Mouse (Mus musculus) cerebellum, adult 11-12 months (tissue): ENCODE data around the gene Gm20388.

ENCODE experiments used
- DNase-seq: peaks from one replicate; pipeline ENCODE4 v3.0.0; 2022

The Gm20388 gene

DNA sequence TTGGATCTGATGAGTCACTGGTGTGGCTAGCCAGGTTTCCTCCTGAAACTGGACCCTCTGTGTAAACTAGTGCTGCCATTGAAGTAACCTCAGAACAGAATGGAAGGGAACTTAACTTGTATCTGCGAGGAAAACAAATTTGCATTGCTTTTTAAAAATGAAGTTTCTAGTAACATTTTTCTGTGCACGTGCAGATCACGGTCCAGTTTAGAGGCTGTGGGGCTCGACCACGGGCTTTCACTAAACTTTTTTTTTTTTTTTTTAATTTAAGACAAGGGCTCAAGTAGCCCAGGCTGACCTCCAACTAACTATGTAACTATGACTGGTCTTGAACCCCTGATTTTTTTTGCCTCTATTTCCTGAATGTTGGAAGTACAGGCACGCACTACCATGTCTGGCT, 2792.3 kb downstream of the Gm20388 start:
- DNase-seq = no peak

DNA sequence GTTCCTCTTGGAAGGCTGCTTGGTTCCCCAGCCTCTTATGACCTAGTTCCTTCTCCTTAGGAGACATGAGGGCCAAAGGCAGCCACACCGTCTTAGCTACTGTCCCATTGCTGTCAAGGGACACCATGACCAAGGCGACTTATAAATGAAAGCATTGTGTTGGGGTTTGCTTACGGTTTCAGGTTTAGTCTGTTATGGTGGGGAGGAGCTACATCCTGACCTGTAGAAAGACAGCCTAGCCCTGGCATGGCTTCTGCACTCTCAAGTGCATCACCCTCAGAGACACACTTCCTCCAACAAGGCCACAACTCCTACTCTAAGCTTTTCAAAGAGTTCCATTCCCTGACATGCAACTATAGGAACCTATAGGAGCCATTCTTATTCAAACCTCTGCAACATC, 2794.0 kb downstream of the Gm20388 start:
- DNase-seq = no peak

DNA sequence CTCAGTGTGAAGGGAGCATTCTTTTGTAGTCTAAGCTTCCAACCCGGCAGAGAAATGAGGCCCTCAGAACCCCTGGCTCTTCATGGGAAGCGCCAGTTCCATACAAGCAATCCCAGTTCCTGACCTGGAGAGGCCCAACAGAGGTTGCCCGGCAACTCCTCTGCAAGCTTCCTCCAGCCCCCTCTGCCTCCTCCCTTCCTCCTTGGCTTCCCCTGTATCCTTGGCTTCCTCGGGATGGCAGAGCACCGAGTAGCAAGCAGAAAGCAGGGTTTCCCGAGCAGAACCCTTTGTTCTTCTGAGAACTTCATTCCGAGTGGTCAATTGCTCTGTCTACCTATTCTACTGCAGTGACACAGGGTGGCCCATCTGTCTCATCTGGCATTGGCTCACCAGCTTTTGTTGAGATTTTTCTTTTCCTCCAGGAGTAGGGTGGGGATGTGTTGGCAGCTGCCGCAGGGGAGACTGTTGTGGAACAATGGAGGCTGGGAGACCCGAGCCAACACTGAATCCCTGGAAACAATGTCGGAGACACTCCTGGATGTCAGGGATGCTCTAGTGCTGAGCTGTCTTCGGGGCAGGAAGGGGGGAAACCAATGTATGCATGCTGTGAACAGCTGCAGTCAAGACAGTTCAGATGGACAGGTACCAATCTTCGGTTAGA, 2795.4 kb downstream of the Gm20388 start:
- DNase-seq = no peak

DNA sequence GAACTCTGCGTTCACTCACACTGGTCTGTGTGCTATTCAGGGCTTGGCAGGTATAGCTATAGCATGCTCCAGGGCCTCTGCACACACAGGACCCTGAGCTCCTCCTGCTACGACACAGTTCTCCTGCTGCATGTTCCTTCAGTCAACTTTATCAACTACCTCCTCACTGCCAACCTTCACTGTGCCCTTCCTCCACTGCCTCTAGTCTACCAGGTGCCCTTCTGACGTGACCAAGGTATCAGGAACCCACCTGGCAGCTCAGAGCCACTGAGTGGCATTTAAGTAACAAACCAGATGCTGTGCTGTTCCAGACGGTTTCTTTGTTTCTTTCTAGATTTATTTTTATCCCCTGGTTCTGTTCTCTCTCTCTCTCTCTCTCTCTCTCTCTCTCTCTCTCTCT, 2796.5 kb downstream of the Gm20388 start:
- no peak for DNase-seq

DNA sequence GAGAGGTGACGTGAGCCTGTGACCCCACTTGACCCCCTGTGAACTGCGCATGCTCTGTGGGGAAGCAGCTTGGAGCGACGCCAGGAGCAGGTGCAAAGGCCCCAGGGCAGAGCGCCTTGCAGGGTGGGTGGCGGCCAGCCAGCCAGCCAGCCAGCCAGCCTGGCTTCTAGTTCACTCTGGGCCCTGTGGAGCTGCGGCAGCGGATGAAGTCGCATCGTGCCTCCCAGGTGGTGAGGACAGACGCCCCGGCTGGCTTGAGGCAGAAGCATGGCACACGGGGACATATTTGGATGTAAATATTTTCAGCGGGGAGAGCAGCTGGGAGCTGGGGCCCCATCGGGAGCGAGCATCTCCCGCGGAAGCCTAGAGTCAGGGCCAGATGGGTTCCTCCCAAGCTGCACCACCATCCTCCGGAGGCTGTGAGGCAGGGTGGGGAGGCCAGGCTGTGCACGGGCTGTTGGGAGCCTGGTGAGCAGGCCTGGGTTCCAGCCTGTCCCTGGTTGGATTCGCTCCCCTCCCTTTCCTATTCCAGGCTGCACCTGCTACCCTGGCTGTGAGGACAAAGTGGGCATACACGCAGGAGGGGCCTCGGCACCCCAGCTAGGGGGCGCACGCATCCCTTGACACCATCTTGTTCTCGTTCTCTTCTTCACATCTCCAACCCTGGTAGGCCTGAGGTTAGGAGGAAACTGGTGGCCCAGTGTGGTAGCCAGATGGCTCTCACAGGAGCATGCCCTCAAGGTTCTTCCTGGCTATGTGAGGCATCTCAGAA, 2798.9 kb downstream of the Gm20388 start:
- DNase-seq = peak; percentile 75

DNA sequence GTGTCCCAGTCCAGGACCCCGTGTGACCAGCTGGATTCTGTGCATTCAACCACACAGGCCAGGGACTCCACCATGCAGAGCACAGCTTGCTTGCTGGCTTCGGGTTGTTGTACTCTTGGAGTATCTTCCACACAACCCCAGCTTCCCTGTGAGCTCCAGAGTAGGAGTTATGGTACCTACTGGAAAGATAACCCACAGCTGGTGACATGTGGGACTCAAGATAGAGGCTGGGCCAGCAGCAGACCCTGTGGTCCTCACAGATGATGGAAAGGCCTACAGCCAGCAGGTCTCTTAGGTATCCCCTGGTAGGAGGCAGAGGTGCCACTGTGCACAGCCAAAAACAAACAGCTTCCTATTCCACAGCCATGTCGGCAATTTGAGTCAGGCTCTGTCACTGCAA, 2800.8 kb downstream of the Gm20388 start:
- DNase-seq = no peak

DNA sequence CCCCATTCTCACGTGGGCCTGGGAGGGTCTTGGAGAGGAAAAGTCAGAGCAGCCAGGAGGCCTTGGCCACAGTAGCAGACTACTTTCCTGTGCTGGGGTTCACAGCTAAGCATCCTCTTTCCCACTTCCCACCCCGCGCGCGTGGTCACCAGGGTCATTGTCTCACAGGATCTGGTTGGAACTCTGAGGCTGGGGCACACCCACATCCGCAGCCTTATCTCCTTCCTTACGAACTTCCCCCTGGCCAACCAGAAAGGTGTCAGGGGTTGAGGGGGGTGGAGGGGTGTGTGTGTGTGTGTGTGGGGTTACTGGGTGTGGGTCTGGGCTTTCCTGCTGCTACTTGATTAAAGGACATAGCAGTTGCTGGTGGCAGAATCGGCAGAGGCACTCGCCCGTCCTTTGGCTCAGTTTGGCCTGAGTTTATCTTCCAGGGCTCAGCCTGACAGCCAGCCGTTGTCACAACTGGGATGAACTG, 2801.3 kb downstream of the Gm20388 start:
- no peak for DNase-seq

DNA sequence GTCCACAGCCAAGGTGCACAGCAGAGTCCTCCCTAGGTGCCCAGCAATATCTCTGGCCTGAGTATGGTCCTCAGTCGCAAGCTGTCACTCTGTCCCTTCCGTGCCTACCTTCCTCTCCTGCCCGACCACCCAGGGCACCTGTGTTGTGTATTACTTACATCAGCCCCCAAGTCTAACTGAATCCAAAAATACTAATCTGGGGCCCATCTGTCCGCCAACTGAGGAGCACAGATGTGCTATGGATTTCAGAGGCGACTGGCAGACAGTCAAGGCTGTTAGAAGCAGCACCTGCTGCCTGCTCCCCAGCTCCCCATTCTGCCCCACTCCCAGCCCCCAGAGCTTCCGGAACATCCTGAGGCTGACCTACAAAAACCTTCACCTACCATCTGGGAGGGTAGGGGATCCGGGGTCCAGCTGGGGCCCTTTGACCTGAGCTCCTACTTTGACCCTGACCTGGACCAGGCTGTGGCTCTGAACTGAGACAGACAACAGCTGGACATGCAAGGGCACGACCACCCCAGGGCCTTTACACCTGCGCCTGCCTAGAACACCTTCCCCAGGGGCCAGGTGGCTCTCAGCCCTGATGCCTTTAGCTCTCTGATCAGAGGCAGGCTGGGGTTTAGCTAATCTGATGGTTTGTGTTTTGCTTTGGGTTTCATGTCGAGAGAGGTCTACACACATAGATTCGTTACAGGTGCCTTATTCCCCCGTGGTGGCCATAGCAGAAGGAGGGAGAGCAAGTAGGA, 2801.9 kb downstream of the Gm20388 start:
- no peak for DNase-seq

DNA sequence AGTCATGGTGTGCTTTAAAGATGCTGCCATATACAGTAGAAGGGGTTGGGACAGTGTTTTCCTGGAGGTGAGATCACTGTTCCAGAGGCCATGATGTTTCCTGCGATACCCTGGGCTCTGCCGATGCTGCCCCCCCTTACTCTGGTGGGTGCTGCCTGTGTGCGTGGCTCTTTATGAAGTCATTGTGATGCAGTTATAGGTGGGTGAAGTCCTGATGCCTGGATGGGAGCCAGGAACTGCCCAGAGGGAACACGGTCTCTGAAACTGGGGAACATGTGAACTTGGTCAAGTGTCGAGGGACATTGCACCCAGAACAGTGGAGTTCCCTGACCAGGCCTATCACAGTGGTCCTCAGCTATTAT, 2802.5 kb downstream of the Gm20388 start:
- no peak for DNase-seq

DNA sequence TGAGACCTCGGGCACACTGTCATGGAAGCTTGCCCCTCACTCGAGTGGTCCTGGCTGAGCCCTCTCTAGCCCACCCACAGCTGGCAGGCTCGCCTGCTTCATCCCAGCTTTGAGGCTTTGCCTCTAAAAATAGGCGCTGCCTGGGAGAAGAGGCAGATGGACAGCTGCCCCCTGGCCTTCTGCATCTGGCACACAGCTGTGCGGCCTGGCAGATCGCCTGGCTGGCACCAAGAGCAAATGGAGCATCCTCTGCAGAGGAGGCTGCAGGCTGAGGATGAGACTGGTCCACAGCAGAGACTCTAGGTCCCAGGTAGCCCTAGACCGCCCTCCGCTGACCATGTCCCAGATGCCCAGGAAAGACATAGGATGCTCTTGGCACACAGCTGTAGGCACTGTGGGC, 2805.9 kb downstream of the Gm20388 start:
- no peak for DNase-seq

DNA sequence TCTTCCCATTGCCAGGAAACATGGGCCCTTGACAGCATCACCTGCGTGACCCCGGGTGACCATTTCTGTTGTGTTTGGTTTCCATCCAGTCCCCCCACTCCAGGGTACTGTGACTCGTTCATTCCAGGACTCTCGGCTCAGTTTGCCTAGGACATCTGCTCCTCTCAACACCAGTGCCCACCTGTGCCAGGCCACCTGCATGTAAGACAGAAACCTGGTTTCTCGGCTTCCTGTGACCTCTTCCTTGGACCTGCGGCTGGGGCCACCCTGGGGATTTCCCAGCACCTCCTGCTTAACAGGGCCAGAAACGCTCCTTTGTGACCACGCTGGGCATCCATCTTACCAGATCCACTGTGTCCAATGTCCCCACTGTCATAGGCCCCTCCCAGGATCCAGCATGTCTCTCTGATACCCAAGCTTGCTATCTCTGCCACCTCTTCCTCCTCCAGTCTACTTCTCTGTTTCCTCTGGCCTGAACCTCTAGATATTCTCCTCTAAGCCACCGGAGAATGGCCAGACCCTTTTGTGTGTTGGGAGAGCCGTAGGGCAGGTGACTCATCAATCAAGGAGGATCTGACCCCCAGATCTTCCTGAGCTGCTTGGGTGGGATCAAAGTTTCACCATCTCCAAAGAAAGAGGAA, 2807.3 kb downstream of the Gm20388 start:
- no peak for DNase-seq

DNA sequence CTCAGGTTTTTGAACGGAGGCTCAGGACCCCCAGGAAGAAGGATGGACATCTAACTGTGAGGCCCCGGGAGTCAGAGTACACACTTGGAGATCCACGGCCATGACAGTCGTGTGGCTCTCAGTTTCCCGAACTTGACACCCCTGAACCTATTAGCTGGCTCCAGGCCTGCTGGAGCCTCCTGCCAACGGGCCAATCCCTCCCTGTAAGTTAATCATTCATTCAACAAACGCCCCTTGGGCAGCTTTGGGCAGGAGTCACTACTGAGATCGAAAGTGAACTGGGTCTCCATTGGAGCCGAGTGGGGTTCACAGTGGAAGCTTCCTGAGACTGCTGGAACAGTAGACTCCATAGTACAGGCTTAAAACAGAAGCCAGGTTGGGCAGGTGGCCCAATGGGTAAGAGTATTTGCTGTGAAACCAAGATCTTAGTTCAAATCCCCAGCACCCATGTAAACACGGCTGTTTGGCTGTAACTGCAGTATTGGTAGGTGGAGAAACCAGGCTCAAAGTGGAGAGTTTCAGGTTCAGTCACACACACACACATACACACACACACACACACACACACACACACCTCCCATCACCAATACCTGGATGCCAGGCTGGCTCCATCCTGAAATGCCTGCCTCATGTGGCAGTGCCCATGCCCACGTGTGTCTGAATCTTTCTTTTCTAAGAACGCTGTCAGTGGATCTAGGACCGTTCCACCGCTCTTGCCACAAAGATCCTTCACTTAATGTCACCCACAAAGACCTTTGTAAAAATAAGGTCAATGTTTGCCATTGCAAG, 2808.3 kb downstream of the Gm20388 start:
- no peak for DNase-seq

DNA sequence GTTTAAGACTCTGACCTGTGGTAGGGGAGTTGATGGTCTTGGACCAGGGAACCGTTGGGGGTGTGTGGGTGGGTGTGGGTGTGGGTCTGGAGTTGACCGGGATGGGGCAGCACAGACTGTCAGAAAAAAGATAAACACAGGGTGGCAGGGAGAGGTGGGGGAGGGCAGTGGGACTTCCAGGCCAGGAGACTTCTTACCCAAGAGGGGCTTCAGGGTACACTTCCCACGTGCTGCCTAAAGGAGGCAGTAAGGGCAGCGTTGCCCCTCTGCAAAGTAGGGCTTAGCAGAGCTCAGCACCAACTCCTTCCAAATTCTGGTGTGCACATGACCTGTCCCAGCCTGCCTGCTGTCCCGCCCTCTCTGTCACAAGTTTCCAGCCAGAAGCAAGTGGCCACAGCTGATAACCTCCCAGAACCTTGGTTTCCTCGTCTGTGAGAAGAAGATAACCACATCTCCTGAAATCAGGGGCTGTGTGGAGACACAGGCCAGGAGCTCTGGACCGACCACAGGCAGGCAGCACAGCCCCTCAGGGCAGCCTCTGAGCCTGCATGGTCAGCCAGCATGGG, 2808.9 kb downstream of the Gm20388 start:
- no peak for DNase-seq

DNA sequence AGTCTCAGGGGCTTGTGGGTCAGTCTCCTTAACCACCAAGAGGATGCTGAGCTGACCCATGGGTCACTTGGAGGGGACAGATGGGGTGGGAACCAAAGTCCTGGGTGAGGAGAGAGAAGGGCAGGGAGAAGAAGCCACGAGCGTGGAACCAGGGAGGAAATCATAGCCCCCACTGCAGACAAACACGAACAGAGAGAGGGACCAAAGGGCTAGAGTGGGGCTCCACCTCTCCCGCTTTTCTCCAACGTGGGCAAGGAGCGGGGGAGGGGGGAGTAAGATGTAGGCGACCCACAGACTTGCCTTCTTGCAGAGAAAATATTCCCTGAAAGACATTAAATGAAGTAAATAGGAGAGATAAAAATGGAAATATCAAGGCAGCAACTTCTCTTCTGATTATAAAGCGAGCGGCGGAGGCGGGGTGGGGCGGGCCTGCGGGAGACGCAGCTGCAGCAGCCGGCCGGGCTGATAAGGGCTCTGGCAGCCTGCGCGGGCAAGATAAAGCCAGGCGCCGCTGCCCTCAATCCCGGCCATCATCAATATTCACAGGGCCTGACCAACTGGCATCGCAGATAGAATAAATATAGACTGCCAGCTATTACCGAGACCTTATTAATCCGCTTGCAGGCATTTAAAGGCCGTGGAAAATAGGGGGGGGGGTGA, 2809.6 kb downstream of the Gm20388 start:
- no peak for DNase-seq

DNA sequence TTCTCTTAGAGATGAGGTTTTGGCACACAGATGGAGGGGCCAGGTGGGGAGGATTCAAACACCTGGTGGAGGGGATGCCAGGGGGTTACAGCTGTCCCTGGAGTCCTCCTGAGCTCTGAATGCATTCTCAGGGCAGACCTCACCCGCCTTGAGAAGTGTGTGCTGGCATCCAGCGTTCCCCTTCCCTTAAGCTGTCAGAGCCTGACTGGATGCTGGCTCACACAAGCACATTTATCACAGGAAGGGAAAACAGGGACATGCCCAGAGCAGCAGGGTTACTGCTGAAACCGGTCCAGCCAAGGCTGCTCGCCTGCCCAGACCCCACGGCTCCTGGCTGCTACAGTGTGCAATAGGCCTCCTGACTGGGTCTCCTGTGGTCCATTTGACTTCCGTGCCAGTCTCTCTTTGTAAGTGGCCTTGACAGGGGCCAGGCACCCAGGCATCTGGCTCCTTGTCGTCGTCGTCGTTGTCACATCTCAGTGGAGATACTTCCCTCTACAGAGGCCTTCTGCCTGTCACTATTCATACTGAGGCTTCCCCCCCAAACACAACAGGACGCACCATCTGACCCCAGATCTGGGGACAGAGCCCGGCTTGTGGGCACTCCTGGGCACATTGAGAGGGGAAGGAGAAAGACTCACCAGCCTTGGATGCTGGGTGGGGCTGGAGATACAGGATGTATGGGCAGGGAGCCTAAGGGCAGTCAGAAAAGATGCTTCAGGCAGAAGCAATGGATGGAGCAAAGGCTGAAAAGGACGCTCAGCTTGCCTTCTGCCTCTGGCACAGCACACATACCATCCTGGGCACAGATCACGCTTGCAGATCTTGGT, 2810.4 kb downstream of the Gm20388 start:
- peak; percentile 75 for DNase-seq

DNA sequence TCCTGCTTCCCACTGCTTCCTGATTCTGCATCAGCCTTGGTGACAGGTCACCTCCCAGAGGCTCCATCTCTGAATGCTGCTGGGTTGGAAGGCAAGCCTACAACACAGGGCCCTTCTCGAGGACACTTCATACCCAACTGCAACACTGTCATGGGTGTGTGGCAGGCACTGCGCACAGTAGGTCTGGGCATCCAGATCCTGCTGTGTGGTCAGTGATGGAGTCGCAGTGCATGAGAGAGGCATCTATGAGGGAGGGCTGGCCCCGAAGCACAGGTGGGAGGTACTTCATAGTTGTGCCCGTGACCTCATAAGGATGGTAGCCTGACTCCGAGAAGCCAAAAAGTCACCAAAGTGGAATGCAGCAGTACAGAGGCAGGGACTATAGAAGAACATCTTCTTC, 2814.5 kb downstream of the Gm20388 start:
- no peak for DNase-seq

DNA sequence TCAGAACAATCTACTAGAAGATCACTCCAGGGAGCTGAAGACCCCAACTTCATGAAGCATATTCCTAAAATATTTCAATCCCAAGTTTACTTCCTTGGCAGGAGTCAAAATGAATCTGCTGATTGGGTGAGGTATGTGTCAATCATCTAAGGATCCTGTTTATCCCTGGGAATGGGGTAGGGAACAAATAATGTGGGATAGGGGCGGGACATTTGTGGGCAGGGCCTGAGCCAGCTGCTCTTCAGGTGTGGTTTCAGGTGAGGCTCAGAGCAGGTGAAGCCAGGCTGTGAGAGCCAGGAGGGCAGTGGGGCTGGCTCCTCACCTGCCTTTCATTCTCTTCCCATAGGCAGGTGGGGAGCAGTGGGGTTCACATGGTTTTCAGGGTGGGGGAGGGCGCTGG, 2816.1 kb downstream of the Gm20388 start:
- no peak for DNase-seq

DNA sequence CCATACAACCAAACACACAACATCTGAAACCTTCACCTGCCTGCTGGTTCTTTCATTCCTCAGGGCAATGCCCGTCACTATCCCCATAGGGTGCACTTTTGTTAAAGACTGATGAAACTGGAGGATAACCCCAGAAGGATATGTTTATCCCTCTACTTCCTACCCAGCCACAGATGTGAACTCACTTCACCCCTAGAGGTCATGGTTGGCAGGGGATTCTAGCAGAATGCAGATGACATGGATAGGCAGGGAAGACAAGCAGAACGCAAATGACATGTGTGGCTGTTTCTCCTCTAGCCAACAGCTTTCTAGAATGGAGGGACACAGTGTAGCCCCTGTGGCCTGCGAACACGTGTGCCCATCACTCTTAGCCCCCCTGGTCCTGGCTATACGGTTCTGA, 2816.8 kb downstream of the Gm20388 start:
- DNase-seq = no peak

DNA sequence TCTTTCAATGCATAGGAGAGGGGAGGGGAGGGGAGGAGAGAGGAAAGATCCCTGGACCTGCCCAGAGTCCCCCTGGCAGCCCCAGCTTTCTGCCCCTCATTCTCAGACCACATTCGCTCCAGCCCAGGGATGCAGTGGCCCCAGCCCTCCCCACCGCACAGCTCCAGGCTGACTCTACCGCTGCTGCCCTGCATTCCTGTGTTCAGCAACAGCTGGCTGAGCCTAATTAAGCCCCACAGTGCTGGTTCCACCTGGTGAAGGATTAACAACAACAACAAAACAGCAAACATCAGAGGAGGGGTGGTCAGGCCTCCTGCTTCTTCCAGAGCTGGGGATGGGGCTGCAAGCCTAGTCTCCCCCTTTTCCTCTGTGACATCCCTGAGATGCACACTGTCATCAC, 2818.0 kb downstream of the Gm20388 start:
- DNase-seq = no peak

DNA sequence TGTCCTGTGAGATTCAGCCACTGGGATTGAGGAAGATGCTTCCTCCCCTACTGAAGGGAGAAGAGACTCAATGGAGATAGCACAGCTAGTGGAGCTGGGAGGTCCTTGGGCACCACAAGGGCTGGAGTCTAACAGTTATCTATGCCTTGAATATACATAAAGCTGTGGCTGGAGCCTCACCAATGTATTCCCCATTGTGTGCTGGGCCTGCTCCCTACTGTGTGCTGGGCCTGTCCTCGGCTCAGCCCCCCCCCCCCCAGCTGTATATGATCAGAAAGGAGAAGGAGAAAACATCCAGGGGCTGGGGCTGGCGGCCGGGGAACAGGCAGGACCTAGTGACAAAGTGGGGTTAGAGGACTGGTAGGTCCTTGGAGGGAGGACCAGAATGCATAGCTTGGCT, 2824.5 kb downstream of the Gm20388 start:
- DNase-seq = no peak
